Mouse (Mus musculus) c-Kit-positive CD71-positive TER-119-negative erythroid progenitor cells, embryonic 14.5 days (primary cell): ENCODE measurements around the gene Obscn.

Experiments used
- DNase-seq: peaks from one replicate; pipeline ENCODE4 v3.0.0-alpha.2; 2013; ENCODE audit warnings: low read depth

Gene Obscn

DNA sequence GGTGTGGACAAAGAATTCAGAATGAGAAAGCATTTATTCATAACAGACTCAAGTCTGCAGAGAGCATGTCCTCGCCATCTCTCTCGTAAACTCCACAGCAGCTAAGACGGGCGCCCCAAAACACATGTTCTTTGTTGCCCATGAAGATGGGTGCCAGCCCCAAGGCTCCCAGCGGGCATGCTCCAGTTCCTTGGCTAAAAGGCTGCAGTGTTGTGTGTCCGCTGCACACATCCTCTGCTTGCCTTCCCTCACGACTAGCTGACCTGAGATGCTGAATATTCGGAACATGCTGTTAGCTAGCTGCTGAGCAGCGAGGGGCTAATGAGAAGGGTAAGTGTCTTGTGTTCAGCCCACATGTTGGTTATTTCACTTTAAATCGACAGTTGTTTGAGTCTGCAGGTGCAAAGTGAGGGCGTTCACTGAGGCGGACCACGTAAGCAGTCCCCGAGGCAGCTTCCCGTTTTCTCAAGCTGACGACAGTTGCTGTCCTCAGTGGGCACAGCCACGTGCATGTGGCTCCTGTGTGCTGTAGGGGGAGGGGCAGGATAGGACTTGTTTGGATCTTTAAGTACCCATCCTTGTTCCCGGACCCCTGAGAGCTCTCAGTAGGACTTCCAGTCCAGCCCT, 153.6 kb downstream of the Obscn start:
- no peak for DNase-seq

DNA sequence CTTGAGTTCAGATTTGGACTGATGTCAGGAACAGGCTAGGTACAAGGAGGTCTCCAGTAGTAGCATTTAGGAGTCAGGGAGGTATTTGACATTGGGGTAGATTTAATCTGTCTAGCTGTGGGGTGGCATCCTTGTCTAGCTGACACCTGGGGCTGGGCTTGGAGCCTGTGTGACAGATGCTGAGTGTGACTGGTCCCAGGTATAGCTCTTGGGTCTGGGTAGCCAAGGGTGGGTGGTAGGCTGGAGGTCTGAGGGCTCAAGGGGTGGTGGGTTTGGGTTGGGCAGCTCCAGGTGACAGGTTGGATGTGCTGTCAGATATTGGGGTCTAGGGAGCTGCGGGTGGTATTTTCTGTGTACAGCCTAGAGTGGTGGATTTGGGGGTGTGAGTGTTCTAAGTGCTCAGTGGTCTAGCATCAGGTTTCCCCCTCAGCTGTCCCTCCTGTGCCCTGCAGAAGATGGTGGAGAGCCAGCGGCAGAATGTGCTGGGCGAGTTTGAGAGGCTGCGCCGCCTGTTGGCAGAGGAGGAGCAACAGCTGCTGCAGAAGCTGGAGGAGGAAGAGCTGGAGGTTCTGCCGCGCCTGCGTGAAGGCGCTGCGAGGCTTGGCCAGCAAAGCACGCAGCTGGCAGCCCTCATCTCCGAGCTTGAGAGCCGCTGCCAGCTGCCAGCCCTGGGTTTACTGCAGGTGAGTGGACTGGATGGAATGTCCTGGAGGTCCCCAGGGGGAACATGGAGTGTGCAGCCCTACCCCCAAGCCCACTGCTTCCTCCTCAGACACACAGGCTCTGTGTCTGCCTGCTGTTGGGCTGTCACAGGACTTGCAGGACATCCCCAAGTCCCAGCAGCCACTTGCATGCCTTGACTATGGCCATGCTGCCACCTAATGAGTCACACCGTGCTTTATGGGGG, 154.4 kb downstream of the Obscn start:
- peak; percentile 25 for DNase-seq

DNA sequence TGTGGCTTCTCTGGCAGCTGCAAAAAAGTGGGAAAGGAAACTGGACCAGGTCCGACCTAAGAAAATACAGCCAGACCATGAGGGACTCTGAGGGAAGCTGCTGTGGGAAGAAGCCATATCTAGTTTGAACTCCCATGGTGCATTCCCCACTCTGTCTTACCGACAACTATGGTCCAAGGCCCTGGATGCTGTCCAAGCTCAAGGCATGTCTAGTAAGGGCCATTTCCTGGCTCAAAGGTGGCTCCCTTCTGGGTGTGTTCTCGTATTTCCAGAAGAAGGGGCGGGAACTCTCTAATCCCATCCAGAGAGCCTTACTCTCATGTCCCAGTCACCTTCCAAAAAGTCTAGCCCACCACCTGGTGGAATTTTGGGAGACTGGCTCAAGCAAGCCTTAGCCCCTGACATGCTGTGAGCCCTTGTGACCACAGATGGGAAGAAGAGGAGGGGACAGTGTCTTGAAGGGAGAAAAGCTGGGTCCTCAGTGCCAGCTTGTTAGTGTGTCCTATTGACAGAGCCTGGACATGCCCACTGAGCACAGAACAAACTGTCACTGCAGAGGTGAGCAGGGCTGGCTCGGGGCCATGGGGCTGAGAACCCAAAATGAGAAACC, 155.7 kb downstream of the Obscn start:
- no peak for DNase-seq

DNA sequence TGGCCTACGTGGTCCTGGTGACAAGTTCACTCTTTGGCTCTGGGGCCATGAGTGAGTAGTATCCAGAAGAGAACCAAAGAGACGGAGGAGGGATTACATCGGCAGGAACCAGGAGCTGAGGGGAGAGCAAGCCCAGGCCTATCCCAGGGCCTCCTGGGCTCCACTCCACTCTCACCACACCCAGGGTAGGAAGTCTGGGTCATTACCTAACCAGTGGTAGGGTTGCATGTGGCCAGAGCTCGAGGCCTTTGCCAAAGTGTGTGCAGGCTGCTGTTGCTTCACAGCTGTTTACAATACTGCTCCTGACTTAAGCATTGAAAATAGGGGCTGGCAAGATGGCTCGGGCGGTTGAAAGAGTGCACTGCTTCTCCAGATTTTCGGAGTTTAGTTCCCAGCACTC, 156.5 kb downstream of the Obscn start:
- no peak for DNase-seq

DNA sequence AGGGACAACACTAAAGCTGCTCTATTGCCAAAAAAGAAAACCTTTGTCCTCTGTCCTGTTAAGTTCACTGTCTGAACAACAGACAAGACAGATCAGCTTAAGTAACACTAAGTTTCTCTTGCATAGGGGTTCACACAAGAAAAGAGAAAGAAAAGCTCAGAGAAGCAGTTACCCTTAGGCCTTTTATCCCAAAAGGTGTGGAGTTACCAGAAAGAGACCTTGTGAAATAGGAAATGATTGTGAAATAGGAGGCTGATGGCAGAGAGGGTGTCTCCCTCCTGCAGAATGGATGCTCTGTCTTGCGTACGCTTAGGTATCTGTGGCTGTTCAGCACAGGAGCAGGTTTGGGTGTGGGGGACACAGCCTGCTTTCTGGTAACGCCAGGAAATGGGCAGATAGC, 157.0 kb downstream of the Obscn start:
- DNase-seq = no peak

DNA sequence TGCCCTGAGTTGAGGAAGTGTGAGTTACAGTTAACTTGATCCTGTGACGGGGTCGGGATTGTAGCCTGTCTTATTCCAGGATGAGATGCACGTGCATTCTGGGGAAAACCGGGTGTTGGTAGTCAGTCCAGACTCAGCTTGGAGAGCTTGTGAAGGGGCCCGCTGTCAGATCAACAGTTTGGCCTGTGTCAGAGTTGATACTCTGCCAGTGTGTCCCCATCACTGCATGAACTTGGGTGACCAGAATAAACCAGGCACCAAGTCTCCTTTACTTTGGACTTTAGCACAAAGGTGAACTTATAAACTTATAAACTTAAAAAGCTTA, 157.5 kb downstream of the Obscn start:
- DNase-seq = no peak

DNA sequence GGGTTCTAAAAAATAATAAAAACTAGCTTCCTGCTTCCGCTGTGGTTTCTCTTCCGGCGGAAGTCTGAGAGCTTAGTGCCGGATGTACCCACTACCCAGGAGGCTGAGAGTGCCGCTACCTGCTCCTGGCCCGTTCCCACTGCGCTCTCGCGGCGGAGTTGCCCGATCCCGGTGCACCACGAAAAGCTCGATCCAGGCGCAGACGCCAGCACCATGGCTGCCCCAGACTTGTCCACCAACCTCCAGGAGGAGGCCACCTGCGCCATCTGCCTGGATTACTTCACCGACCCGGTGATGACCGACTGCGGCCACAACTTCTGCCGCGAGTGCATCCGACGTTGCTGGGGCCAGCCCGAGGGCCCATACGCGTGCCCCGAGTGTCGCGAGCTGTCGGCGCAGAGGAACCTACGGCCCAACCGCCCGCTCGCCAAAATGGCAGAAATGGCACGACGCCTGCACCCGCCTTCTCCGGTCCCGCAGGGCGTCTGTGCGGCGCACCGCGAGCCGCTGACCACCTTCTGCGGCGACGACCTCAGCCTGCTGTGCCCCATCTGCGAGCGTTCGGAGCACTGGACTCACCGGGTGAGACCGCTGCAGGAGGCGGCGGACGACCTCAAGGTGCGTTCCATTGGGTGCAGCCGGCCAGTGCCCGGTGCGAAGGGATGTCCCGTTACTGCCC, 158.0 kb downstream of the Obscn start, which contains the start of gene Trim11:
Trim11 (plus strand) TSS at position 67 of the 679 bp plus-strand sequence.
- peak; percentile 59 for DNase-seq

DNA sequence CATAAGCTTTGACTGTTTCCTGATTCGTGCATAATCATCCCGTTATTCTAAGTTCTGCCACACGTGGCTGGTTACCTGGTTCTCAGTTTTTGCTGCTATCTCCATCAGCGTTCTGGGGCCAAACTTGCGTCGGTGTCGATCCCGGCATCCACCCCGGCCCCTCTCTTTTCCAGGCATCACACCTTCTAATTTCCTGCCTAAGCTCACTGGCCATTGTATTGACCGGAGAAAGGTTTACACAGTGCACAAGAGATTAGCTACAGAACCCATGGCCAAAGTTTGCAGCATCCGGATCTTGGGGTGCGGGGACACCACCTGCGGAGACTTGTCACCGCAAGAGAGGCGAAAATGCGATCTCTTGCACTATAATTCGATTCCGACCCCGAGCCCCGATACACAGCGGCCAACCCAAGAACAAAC, 158.6 kb downstream of the Obscn start:
- no peak for DNase-seq

DNA sequence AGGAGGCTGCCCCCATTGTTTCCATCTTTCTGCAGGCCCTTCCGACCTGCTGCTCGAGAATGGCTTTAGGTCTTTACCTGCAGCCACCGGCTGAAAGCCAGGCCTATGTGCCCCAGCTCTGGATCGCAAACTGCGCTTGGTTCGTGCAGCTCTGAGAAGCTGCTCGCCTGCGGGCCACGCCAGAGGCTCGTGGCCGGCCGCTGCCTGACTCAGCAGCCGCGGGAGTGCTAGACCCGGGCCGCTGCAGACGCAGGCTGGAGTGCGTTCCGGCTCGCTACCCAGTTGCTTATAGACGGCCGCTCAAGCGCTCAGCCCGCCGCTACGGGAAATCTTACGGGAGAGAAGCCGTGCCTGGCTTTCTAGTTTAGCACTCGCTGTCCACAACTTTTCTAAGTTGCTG, 159.1 kb downstream of the Obscn start:
- DNase-seq = peak; percentile 14

DNA sequence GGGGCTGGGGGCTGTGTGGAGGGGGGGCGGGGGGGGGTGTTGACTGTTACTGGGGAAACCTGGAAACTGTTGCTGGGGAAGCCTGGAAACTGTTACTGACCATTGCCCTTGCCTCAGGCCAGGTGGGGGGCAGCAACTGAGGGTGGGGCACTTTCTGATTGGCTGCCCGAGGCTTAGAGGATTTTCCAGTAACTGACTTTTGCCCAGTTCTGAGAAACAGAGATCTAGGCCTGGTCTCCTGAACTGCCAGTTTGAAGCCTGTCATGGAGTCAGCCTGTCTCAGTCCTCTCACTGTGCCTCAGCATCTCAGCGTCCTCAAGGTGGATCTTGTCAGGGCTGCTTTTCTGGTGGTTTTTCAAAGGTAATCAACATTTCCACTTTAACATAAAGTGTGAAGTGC, 161.8 kb downstream of the Obscn start:
- DNase-seq = peak; percentile 34

DNA sequence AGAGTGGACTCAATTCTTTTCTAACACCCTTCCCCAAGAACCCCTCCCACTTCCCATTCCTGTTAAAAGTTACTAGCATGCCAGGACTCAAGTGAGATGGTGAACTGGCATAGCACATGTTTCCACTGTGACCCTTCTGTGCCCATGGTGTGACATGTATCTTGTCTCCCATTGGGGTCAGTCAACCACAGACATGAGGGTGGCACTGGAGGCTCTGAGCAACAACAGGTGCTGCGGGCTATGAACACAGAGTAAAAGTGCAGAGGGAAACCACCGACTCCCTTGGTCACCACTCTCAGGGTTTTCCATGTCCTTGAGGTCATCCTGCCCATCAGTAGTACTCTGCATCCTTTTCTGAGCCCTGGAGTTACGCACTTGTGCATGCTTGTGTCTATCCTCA, 164.4 kb downstream of the Obscn start:
- no peak for DNase-seq

DNA sequence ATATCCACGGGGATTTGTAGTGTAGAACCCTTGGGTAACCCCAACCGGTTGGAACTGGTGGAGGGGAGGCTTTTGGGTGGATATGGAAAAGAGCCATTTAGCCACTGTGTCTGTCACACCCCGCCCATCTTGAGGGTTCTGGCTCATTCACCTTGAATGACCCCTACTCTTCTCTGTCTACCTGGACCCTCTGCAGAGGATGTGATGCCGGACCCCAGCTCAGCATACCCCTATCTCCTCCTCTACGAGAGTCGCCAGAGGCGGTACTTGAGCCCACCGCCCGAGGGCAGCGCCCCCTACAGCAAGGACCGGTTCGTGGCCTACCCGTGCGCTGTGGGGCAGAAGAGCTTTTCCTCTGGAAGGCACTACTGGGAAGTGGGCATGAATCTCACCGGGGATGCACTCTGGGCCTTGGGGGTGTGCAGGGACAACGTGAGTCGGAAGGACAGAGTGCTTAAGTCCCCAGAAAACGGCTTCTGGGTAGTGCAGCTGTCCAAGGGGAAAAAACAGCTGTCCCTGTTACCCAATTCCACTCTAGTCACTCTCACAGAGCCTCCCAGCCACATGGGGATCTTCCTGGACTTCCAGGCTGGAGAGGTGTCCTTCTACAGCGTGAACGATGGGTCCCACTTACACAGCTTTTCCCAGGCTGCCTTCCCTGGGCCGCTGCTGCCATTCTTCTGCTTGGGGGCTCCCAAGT, 165.2 kb downstream of the Obscn start:
- DNase-seq = no peak

DNA sequence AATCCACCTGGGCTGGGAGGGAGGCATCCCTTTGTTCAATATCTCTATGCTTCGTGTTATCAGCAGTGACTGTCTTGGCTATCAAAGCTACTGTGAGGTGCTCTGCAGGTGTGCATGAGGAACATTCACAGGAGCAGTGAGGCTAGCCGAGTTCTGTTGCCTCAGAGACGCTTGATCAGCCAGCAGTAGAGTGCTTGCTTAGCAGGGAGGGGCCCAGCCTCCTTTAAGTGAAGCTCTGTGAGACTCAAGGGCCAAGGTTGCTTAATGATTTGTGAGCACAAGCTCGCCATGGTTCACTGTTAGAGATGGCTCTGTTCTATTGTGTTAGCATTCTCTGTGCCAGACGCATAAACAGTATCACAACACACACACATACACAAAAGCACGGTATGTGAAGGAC, 166.5 kb downstream of the Obscn start:
- DNase-seq = no peak

DNA sequence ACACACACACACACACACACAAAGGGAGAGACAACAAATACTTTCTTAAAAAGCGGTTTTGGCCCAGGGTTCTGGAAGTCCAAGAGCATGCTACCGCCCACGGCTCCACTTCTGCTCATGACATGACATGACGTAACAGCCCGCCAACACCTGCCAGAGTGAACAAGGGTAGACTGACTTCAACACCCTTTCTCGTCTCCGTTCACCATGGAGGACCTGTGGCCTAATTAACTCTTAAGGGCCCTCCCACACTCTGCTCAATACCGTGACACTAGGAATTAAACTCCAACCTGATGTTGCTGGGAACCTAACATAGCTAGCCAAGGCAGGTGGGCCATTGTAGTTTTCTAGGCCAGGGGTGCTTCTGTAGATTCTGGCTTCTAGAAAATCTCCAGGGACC, 167.2 kb downstream of the Obscn start:
- no peak for DNase-seq

DNA sequence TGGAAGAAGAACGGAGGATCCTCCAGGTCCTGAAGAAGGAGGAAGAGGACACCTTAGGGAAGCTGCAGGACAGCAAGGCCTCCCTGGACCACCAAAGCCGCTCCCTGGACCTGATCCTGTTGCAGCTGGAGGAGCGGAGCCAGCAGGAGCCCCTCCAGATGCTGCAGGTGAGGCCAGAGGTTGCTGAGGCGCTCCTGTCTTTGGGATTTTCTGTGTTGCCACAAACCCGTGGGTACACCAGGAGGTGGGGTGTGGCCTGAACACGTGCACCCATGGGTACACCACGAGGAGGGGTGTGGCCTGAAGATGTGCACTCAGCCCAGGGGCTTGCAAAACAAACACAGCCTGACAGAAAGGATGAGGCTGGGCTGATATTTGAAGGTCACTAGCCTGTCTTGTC, 167.7 kb downstream of the Obscn start:
- no peak for DNase-seq

DNA sequence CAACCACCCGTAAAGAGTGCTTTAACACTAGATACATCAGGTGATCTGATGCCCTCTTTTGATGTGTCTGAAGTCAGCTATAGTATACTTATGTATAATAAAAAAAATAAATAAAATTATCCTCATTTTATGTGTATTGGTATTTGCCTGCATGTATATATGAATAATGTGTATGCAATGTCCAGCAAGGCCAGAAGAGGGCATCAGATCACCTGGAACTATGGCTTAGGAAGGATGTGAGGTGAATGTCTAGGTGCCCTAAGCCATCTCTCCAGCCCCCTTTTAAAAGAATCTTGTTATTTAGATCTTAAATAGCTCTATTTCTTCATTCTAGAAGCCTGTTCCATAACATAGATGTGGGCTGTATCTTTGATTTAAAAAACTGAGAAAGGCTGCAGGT, 168.9 kb downstream of the Obscn start:
- peak; percentile 43 for DNase-seq

DNA sequence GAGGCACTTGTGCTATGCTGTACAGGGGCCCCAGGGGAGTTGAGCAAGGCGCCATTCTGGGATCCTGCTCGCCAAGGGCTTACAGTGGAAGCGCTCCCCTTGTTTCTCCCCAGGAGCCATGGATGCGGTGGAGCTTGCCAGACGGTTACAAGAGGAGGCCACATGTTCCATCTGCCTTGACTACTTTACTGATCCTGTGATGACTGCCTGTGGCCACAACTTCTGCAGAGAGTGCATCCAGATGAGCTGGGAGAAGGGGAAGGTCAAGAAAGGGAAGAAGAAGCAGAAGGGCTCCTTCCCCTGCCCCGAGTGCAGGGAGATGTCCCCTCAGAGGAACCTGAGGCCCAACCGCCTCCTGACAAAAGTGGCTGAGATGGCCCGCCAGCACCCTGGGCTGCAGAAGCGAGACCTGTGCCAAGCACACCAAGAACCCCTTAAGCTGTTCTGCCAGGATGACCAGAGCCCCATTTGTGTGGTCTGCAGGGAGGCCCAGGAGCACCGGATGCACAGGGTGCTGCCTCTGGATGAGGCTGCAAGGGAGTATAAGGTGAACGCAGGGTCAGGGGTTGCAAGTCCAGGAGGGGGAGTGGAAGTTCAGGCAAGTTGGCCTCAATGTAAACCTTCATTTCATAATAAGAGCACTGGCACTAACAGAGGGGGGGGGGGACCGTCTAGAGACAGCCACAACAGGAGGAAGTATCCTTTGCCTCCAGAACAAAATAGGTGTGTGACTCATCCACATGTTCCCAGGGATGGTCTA, 171.0 kb downstream of the Obscn start:
- DNase-seq = no peak

DNA sequence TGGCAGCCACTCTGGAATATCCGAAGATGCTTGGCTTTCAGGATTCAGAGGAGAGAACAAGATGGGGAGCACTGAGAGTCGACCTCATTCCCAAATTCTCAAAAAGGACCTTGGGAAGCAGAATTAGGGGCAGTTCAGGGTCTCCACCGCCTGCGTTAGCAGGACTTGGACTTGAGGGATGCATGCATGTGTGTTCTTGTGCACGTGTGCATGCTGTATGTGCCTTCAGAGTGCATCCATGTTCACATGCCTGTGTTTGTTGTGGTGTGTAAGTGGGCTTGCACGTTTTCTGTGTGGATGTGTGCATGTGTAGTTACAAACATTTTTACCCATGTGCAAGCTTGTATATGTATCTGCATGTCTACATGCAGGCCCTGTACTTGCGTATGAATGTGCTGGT, 172.0 kb downstream of the Obscn start:
- DNase-seq = no peak

DNA sequence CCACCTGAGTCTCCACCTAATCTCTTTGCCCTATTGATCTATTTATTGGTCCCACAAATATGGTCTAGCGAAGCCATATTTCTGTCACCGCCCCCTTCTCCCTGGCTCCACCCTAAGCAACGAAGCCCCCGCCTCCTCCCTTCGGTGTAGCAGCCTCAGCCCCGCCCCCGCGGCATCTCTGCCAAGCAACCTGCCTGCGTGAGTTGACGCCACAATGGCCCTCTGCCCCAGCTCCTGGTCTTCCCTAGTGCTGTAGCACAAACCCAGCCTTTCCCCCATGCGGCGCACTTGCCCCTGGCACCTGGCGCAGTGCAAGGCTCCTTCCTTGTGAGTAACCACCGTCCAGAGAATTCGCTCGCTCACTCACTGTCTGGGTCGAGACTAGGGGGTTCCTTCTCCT, 172.7 kb downstream of the Obscn start:
- no peak for DNase-seq

DNA sequence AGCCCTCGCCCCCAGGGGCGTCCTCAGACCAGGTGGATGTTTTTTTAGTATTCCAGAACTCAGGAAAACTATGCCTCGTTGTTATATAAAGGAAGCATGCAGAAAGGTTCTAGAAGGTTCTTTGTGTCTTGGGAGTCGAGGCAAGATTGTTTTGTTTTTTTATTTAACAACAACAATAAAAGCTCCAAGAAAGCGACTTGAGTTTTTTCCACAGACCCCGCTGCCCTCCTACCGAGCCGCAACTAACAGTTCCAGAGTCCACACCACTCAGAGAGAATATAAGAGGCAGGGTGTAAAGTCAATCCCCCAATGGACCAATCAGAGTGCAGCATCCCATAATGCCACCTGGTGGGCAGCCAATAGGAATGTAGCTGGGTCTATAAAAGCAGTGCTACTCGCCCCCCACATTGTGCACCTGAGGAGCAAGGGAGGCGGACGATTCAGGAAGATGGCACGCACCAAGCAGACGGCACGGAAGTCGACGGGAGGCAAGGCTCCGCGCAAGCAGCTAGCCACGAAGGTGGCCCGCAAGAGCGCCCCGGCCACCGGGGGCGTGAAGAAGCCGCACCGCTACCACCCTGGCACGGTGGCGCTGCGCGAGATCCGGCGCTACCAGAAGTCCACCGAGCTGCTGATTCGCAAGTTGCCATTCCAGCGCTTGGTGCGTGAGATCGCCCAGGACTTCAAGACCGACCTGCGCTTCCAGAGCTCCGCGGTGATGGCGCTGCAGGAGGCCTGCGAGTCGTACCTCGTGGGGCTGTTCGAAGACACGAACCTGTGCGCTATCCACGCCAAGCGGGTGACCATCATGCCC, 174.6 kb downstream of the Obscn start:
- DNase-seq = no peak
